Mouse (Mus musculus) embryonic stem cell, embryonic (primary cell): ENCODE results near the gene Arl5b.

Experiments used
- CTCF ChIA-PET, 4 experiments: fragments of 300-600 bp in 2 of 4; fragments of 350-600 bp in 2 of 4; sonication (Branson Sonifier 250); formaldehyde crosslinking; loops; one replicate each; lab custom pipeline; 2022; ENCODE audit warnings: inconsistent platforms in 2 of 4; lab: Charles Lee
- POLR2A ChIA-PET, 4 experiments: fragments of 300-600 bp in 2 of 4; fragments of 350-600 bp in 2 of 4; sonication (Branson Sonifier 250); formaldehyde crosslinking; loops; one replicate each; lab custom pipeline; 2022; ENCODE audit warnings: antibody characterized with exemption in 4 of 4, inconsistent platforms in 1 of 4; lab: Charles Lee

Gene Arl5b

DNA sequence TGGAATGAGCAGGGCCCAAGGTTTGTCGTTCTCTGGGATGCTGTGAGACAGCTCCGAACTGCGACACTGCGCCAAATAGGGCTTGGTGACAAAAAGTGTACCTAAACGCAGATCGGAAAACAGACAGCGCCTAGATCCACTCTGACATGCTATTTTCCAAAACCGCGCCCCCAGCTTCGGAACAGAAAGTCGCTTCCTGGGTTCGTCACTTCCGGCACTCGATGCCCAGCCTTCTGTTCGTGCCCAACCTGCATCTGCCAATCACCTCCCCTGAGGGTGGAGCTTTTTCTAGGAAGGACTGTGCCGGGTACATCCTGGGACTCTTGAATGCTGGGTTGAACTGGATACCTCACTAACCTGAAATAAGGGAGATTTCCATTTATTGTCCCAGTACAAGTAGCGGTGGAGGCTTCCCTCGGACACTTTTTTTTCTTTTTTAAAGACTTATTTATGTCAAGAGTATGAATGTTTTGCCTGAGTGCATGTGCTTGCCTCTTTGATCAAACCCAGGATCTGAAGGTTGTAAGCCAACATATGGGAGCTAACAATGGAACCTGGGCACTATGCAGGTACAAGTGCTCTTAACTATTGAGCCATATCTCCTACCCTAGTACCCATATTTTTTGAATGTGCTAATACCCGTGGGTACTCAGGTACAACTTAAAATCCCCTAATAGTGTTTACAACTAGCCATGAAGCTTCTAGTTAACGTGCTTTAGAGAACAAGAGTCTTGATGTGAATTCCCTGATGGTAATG, at the start of gene Arl5b:
Gene Arl5b (plus strand): TSS at position 279 of the 757 bp plus-strand sequence.
- POLR2A ChIA-PET: interaction anchor here (0.6 to 1.5 kb wide), 17 partner anchors 8 to 478 kb away, joined by 3 to 6 read pairs (median 4); no protein-coding TSS in a partner anchor
- CTCF ChIA-PET: interaction anchor here (0.6 to 1.4 kb wide), 6 partner anchors 8 to 1887 kb away, joined by 3 to 7 read pairs (median 4); no protein-coding TSS in a partner anchor

DNA sequence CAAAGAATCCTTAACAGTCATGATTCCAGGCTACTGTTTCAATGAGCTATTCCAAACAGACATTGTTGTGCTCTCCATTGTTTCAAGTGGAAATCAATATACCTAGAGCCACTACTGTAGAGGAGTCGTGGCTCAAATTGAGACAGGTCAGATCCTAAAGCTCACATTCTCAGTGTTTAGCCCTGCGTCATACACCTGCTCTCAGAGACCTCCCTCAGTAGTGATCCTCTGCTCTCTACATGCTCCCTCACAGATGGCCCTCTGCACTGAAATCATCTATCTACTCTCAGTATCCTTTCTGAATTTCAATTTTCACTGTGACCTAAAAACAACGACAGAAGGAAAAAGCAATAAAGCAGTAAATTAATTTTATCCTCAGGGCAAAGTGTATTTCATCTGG, 41.7 kb upstream of the Arl5b start:
- ChIA-PET POLR2A (no interaction called here), CTCF (interaction anchor here in 1 of 4 experiments (0.7 kb wide), 1 partner anchor 13 kb away, joined by 3 read pairs; no protein-coding TSS in a partner anchor)

DNA sequence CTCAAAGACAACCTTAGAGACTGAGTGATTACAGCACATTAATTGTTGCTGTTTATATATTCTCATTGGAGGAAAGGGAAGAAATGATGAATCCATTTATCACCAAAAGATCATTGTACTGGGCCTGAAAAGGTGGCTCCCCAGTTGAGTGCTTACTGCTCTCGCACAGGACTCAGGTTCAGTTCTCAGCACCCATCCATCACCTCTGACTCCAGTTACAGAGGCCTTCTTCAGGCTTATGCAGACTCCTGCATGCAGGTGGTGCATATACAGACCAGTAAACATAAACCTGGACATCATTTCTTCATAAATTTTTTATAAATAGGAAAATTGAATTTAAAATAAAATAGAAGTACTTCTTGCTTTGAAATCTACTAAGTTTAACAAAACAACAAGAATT, 41.1 kb upstream of the Arl5b start:
- POLR2A ChIA-PET: no interaction called here
- CTCF ChIA-PET: no interaction called here

DNA sequence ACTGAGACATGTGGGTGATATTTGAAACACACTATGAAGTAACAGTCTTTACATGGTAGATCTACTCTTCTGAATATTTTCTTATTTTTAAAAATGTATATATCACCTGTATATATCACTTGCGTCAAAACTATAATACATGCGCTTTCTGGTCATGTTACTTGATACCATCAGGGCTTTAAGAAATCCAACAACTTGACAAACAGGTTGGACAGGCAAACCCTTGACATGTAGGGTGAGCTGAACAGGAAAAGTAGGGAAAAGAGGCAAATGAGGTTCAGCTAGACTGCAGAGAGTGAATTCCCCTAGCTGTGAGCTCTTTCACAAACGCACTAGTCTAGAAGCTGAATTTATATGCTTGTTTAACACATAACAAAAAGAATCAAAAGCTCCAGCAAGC, 22.4 kb upstream of the Arl5b start:
- POLR2A ChIA-PET: no interaction called here

DNA sequence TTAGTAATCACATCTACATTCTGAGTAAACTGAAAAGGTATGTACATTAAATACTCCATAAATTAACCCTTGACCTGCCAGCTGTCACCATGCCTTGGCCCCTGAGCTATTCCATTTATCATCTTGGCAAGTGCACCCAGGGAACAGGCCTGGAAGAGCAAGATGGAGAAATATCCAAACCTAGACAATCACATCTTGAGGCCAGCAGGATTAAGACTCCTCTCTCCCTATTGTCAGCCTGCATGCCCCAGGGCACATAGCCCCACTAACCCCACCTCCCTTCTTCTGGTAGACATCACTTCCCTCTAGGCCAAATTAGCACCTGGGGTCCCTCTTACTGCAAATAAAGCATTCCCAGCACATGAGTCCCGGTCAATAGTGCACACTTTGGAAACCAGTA, 21.4 kb upstream of the Arl5b start:
- CTCF ChIA-PET: no interaction called here

More for the DNA sequence above, 22.4 kb upstream of the Arl5b start:
- CTCF ChIA-PET: interaction anchor here in 1 of 4 experiments (0.7 kb wide), 1 partner anchor 14 kb away, joined by 4 read pairs; no protein-coding TSS in a partner anchor

DNA sequence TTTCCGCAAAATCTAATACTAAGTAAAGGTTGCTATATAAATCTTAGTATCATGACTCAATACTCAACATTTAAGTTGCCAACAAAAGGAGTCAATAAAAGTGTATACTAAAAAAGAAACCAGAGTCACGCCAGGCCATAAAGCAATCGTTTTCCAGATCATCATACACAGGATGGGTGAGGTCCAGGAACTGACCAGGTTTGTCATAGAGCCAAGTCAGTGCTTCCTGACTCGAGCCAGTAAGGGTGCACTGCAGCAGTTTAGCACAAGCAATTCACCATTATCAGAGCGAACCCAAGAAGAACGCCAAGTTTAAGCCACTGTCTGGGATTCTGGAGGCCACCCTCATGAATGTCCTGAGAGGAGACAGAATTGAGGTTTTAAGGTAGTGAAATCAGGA, 10.5 kb upstream of the Arl5b start:
- POLR2A ChIA-PET: no interaction called here

More for the DNA sequence above, 21.4 kb upstream of the Arl5b start:
- POLR2A ChIA-PET: no interaction called here

DNA sequence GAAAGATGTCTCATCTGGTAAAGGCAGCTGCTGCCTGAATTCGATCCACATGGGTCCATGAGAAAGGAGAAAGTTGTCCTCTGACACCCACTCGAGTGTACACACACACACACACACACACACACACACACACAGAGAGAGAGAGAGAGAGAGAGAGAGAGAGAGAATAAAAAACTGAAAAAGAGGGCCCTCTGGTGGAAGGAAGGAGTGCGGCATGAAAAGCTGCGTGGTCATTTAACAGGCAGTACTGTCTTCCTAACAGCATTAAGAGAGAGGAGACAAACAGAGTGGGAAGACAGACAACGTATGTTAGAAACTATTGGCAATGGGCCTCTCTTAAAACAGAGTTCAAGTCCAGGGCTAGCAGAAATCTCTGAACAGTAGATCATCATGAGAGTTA, 8.9 kb upstream of the Arl5b start:
- ChIA-PET CTCF (interaction anchor here (0.6 to 1.2 kb wide), 35 partner anchors 9 to 1979 kb away, joined by 3 to 7 read pairs (median 4); partner anchors contain the start of gene Arl5b (in 4 of the 4)), POLR2A (interaction anchor here in 3 of 4 experiments (0.6 to 1.6 kb wide), 6 partner anchors 9 to 369 kb away, joined by 3 to 6 read pairs (median 4); partner anchors contain the start of genes Arl5b (in 1 of the 3) and Nsun6 (in 1 of the 3))

More for the DNA sequence above, 10.5 kb upstream of the Arl5b start:
- CTCF ChIA-PET: no interaction called here

DNA sequence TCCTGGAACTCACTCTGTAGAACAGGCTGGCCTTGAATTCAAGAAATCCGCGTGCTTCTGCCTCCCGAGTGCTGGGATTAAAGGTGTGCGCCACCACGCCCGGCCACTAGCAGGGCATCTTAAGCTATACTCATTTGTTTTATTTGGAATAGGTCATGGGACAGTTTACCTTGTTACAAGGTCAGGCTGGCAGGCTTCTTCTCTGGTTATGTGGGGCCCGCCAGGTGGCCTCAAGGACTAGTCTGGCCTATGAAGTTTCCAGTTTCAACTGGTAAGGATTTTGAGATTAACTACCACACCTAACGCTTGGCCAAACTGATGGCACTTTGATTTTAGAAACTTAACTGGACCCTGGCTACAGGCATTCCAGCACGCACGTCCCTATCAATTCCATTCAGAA, 5.3 kb downstream of the Arl5b start:
- ChIA-PET POLR2A (interaction anchor here in 3 of 4 experiments (0.6 to 2.7 kb wide), 12 partner anchors 9 to 1988 kb away, joined by 3 to 11 read pairs (median 4); partner anchors contain the start of gene Plxdc2 (in 1 of the 3)), CTCF (interaction anchor here in 1 of 4 experiments (0.6 kb wide), 1 partner anchor 882 kb away, joined by 3 read pairs; no protein-coding TSS in a partner anchor)

DNA sequence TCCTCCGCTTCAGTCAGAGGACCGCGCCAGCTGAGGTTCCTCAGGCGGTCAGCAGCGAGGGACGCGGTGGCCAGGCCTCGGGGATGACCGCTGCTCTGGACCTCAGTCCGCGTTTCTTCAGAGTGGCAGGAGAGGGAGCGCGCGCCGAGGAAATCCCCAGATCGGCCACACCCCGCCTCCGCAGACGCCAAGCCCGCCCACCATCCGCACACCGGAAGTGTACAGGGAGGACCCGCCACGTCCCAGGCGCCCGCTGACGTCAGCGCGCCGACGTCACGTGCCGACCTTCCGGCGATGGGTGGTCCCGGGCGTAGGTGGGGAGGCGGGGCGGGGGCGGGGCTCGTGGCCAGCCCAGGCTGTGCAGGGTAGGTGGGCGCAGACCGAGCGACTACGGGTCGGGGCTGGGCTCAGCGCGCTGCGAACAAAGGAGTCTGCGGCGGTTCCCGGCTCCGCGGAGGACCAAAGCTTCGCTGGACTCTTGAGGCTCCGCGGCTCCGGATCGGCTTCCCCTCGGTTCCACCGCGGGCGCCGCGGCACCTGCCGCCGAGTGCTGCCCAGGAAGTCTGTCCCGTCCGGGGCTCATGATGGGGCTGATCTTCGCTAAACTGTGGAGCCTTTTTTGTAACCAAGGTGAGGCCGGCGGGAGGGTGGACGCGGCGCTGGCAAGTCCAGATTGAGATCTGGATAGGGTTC, 5.9 kb downstream of the Arl5b start, which contains the start of gene Nsun6:
Gene Nsun6 (minus strand): TSS at position 125 of the 693 bp plus-strand sequence.
- ChIA-PET CTCF (interaction anchor here in 1 of 4 experiments (0.6 kb wide), 1 partner anchor 881 kb away, joined by 3 read pairs; no protein-coding TSS in a partner anchor), POLR2A (interaction anchor here in 3 of 4 experiments (0.8 to 2.7 kb wide), 12 partner anchors 8 to 1301 kb away, joined by 3 to 11 read pairs (median 4); partner anchors contain the start of gene Plxdc2 (in 1 of the 3))

DNA sequence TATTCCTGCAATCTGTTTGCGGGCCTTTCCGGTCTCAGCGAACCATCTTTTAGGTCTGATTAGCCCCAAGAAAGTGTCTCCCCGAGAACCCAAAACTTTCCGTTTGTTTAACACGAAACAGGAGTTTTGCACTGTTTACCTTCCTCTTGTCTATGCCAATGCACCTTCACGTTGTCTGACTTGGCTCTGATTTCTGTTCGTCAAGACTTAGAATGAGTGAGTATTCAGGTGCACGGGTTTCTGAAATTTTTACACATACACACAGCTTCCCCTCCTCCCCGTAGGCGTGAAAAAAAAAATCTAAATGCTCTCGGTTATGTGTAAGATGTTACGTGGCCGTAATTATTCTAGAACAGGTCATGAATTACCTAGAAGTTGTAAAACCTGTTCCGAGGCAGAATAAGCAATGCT, 6.6 kb downstream of the Arl5b start:
- CTCF ChIA-PET: no interaction called here
- POLR2A ChIA-PET: interaction anchor here in 2 of 4 experiments (0.5 to 2.7 kb wide), 8 partner anchors 8 to 356 kb away, joined by 3 to 11 read pairs (median 4); no protein-coding TSS in a partner anchor

DNA sequence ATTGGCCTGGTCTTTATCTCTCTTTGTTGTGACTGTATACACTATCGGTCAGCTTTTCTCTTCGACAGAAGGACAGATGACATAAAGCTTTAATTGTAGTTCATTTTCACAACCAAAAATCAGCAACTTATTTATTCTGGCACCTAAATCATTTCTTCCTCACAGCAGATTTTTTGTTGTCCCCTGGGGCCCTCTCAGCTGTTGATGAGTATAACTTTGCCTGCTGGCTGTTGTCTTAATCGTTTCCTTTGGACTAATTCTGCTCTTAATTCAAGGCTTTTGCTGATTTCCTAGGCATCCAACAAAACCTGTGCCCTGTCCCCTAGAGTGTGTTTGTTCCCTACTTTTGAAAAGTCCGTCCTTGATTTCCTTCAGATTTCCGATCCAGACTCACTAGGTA, 9.0 kb downstream of the Arl5b start:
- ChIA-PET POLR2A (interaction anchor here in 3 of 4 experiments (0.7 to 1.7 kb wide), 3 partner anchors 8 to 20 kb away, joined by 3 to 5 read pairs (median 4); partner anchors contain the start of gene Arl5b (in 2 of the 3)), CTCF (no interaction called here)

DNA sequence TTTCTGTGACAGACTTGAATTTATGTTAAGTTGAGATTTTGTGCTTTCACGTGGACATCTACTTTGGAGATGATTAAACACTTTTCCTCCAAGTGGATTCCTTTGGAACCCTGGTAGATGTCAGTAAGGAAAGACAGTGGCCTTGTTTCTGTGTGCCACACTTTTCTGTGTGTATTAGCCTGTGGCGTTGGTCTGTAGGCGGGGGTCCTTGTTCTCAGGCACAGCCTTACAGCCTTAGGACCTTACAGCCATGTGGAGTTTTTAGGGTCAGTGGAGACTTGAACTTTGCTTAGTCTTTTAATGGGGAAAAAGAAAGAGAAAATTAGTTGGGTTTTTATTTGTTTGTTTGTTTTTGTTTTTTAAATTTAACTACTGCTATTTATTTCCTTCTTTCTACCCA, 11.7 kb downstream of the Arl5b start:
- CTCF ChIA-PET: no interaction called here

DNA sequence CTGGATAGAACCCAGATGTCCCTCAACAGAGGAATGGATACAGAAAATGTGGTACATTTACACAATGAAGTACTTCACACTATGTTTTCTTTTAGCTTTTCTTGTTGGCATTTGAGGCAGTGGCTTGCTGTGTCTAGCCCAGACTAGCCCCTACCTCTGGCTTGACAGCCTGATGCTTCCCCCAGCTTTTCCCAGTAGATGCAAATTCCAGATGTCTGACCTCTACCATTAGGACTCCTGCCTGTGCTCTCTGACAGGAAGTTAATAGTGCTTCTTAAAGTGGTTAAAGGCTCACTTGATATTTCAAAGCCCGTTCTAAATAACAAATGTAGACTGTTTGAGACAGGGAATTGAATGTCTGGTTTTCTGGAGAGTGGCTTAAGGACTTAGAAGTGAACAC, 14.6 kb downstream of the Arl5b start:
- ChIA-PET POLR2A (interaction anchor here in 3 of 4 experiments (0.6 to 1.3 kb wide), 5 partner anchors 9 to 162 kb away, joined by 3 to 6 read pairs (median 4); partner anchors contain the start of genes Nsun6 (in 2 of the 3) and Arl5b (in 1 of the 3)), CTCF (no interaction called here)

More for the DNA sequence above, 11.7 kb downstream of the Arl5b start:
- POLR2A ChIA-PET: interaction anchor here in 2 of 4 experiments (1.1 to 1.4 kb wide), 4 partner anchors 11 to 14 kb away, joined by 3 to 4 read pairs (median 3); partner anchors contain the start of gene Arl5b (in 2 of the 2)

DNA sequence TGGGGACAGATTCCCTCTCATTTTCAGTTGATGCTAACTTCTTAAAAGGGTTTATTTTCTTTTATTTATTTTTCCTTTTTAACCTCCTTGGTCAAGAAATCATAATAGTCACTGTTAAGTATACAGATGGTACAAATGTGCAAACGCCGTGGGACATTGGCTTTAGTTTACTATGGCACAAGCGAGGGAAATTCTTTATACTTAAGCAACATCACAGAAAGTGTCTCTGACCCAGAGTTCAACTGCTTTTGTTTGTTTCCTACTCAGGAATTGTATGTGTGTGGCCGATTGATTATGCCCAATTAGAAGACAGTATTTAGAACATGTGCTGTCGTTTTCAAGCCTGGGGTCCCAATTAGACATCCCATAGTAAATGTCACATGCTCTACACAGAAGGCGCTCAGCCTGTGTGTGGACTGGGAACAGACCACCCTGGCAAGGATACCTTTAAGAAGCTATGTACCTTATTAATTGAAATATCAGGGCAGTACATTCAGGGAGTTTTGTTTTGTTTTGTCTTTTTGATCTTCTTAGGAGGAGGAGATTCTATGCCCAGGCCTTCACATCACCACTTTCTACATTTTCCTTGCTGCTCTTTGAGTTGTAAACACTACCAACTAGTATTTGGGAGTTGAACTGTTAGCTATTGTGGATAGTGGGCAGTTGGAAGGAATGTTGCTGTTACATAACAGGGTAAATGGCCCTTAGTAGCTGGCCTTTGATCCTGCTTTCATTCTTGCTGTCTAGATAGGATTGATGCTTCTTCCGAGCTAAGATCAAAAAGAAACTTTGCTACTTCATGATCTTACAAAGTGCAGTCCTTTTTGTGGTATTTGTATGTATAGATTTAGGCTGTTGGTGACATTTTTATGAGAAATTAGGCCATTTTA, 15.4 kb downstream of the Arl5b start:
- ChIA-PET POLR2A (interaction anchor here in 2 of 4 experiments (0.7 to 2.2 kb wide), 7 partner anchors 9 to 840 kb away, joined by 3 to 8 read pairs (median 3); partner anchors contain the start of gene Nsun6 (in 1 of the 2)), CTCF (no interaction called here)

DNA sequence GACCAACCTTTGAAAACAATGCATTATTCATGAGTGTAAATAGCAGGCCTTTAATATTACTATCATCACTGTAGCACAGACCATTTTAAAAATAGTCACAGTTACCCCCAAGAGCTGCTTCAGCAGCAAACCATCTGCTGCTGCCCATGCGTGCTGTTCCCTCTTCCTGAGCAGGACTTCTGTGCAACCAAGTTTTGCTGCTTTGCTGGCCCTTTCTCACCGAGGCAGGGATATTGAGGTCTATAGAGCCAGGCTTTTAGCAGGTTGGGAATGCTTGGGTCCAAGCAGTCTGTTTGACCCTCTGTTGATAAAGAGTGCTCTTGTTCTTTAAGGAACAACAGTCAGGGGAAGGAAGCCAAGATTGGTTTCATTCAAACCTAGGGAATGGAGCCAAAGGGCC, 16.3 kb downstream of the Arl5b start:
- ChIA-PET POLR2A (interaction anchor here in 3 of 4 experiments (0.7 to 2.2 kb wide), 4 partner anchors 8 to 840 kb away, joined by 3 to 8 read pairs (median 4); partner anchors contain the start of gene Nsun6 (in 1 of the 3)), CTCF (no interaction called here)

DNA sequence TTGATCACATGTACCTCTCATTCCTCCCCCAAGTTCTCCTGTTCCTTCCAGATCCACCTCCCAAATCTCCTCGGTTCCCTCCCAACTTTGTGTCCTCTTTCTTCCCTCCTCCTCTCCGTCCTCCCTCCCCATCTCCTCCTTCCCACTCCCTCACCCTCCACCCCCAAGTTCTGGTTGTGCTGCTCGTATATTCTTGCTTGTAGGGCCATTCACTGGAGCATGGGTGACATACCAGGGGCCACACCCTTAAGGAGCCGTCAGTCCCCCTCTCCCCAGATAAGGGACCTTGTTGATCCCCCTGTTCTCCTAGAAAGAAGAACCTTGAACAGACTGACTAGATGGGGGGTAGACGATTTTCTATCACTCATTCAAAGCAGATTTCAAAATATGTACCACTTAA, 17.9 kb downstream of the Arl5b start:
- CTCF ChIA-PET: no interaction called here
- POLR2A ChIA-PET: no interaction called here

DNA sequence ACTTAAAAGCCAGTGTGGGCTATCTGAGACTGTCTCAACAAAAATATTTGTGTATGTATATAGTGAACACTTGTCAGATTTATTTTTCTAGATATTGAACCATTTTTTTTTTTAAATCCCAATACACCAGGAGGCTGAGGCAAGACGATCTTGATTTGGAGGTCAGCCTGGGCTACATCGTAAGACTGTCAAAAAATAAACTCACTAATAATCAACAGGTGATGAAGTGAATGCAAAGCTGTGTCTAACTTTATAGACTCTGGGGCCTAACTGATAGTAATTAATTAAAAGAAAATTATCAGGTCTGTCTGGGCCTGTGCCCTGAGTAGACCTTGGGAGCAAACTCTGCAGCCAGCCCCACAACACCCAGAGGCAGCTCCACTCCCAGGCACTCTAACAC, 34.5 kb downstream of the Arl5b start:
- POLR2A ChIA-PET: no interaction called here
- CTCF ChIA-PET: interaction anchor here in 1 of 4 experiments (0.6 kb wide), 1 partner anchor 43 kb away, joined by 3 read pairs; no protein-coding TSS in a partner anchor
